Mouse (Mus musculus) neural tube, embryonic 14.5 days (tissue): Measurements from ENCODE around the gene Fkbp1a. TPM values are rescaled to one million over a fixed set of nuclear protein-coding genes. Genes with fewer than 3 reads are reported as not detected.

Experiments
- ATAC-seq: fragments of 200-750 bp; cut with Nextera tagmentation; 2 replicates; pipeline ENCODE4 v1.8.0; 2017; ENCODE audit warnings: low read depth, mild to moderate bottlenecking, moderate TSS enrichment, moderate library complexity
- H3K27ac ChIP-seq: fragments of 300-500 bp; sonication (generic); 2 replicates; pipeline ENCODE4 v1.5.1; 2014; ENCODE audit warnings: low read depth, mild to moderate bottlenecking, control low read depth, low read length, moderate library complexity, mixed read lengths
- H3K27me3 ChIP-seq: fragments of 300-500 bp; sonication (generic); 2 replicates; pipeline ENCODE4 v1.6.1; 2014; ENCODE audit warnings: low read length; ENCODE audit not compliant: control insufficient read depth, insufficient read depth
- H3K36me3 ChIP-seq: fragments of 300-500 bp; sonication (generic); 2 replicates; pipeline ENCODE4 v1.6.1; 2014; ENCODE audit warnings: low read length, mixed read lengths; ENCODE audit not compliant: control insufficient read depth, insufficient read depth
- H3K4me1 ChIP-seq: fragments of 300-500 bp; sonication (generic); 2 replicates; pipeline ENCODE4 v1.6.1; 2014; ENCODE audit warnings: low read length; ENCODE audit not compliant: control insufficient read depth, insufficient read depth
- H3K4me2 ChIP-seq: fragments of 300-500 bp; sonication (generic); 2 replicates; pipeline ENCODE4 v1.6.1; 2014; ENCODE audit warnings: mild to moderate bottlenecking, low read depth, low read length, control low read depth
- H3K4me3 ChIP-seq: fragments of 300-500 bp; sonication (generic); 2 replicates; pipeline ENCODE4 v1.5.1; 2014; ENCODE audit warnings: low read depth, low read length, control low read depth, mixed read lengths
- H3K9ac ChIP-seq: fragments of 300-500 bp; sonication (generic); replicated peaks from 2 replicates; pipeline ENCODE4 v1.6.1; 2014; ENCODE audit warnings: low read depth, mild to moderate bottlenecking, control low read depth, low read length, mixed read lengths
- H3K9me3 ChIP-seq: fragments of 300-500 bp; sonication (generic); 2 replicates; pipeline ENCODE4 v1.6.1; 2016; ENCODE audit warnings: low read length; ENCODE audit not compliant: control insufficient read depth
- WGBS: fragments of 180-500 bp; shearing (Covaris S2); extraction: QIAGEN DNeasy Blood & Tissue Kit; methylation state at CpG from one replicate; pipeline ENCODE4 v1.1.7; 2014; 5-methylcytosine and 5-hydroxymethylcytosine counted together
- polyA plus RNA-seq: library from polyadenylated mRNA; unstranded; fragments of >200 nt; fragmentation: Nextera tagmentation; extraction: Ambion mirVana; gene quantifications from 2 replicates; pipeline ENCODE4 v1.2.1, GENCODE M21; 2014

Gene Fkbp1a
- polyA plus RNA-seq, 1 experiment from 2014 or later, result 618 TPM

GRCm38 (mm10) chr2:151524324-151525041, 17.8 kb upstream of the Fkbp1a start:
- Histone ChIP-seq H3K4me1 (no peaks in the 10 kb centered on the region), H3K27me3 (no peaks in the 10 kb centered on the region), H3K27ac (no peak overlapping the region), H3K9me3 (no peaks in the 10 kb centered on the region), H3K4me3 (no peak overlapping the region), H3K4me2 (no peak overlapping the region), H3K36me3 (peaks cover 6% of the 10 kb centered on the region; the same call in 1 of the 2 replicates), H3K9ac (no peak overlapping the region)
- WGBS, result 83% methylated on average over 4 of the region's 4 CpGs
- ATAC-seq, result no peak

DNA sequence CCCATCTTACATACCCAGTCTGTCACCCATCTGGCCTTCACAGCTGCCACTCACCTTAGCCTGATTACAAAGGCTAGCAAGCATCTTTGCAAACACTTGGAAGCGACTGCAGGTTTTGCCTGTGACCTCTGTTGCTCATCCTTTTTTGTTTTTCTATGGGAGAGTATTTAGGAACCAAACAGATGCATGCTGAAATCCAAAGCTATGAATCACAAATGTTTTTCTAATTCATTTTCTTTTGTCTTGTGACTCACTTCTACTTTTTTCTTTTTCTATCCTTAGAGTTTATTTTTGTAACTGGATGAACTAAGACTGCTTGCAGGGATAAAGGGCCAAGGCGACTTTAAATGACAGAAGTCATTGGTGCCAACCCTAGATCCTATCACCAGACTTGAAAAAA, 16.8 kb upstream of the Fkbp1a start:
- no peaks in the 10 kb centered on the region for H3K9me3 ChIP-seq
- no peak for ATAC-seq
- H3K4me2 ChIP-seq, result no peak overlapping the region
- H3K27ac ChIP-seq, result no peak overlapping the region
- 78% methylated on average over 2 of the region's 2 CpGs for WGBS
- H3K4me3 ChIP-seq, result no peak overlapping the region
- peaks cover 6% of the 10 kb centered on the region; the same call in 1 of the 2 replicates for H3K36me3 ChIP-seq
- H3K27me3 ChIP-seq, result no peaks in the 10 kb centered on the region
- no peak overlapping the region for H3K9ac ChIP-seq
- H3K4me1 ChIP-seq, result no peaks in the 10 kb centered on the region

GRCm38 (mm10) chr2:151528066-151528465, 14.2 kb upstream of the Fkbp1a start:
- H3K4me2 ChIP-seq, result no peak overlapping the region
- WGBS, result 86% methylated on average over 1 of the region's 1 CpGs
- no peaks in the 10 kb centered on the region for H3K36me3 ChIP-seq
- H3K27me3 ChIP-seq, result no peaks in the 10 kb centered on the region
- no peak overlapping the region for H3K27ac ChIP-seq
- ATAC-seq, result no peak
- H3K4me3 ChIP-seq, result no peak overlapping the region
- H3K9me3 ChIP-seq, result no peaks in the 10 kb centered on the region
- no peak overlapping the region for H3K9ac ChIP-seq
- H3K4me1 ChIP-seq, result no peaks in the 10 kb centered on the region

- ATAC-seq, result no peak
- H3K4me1 ChIP-seq, result no peaks in the 10 kb centered on the region
- H3K9ac ChIP-seq, result no peak overlapping the region
- H3K9me3 ChIP-seq, result no peaks in the 10 kb centered on the region
- no peak overlapping the region for H3K27ac ChIP-seq
- H3K4me2 ChIP-seq, result no peak overlapping the region
- H3K36me3 ChIP-seq, result no peaks in the 10 kb centered on the region
- H3K27me3 ChIP-seq, result no peaks in the 10 kb centered on the region
- no peak overlapping the region for H3K4me3 ChIP-seq
Measured at GRCm38 (mm10) chr2:151529169-151529568, 13.1 kb upstream of the Fkbp1a start.

DNA sequence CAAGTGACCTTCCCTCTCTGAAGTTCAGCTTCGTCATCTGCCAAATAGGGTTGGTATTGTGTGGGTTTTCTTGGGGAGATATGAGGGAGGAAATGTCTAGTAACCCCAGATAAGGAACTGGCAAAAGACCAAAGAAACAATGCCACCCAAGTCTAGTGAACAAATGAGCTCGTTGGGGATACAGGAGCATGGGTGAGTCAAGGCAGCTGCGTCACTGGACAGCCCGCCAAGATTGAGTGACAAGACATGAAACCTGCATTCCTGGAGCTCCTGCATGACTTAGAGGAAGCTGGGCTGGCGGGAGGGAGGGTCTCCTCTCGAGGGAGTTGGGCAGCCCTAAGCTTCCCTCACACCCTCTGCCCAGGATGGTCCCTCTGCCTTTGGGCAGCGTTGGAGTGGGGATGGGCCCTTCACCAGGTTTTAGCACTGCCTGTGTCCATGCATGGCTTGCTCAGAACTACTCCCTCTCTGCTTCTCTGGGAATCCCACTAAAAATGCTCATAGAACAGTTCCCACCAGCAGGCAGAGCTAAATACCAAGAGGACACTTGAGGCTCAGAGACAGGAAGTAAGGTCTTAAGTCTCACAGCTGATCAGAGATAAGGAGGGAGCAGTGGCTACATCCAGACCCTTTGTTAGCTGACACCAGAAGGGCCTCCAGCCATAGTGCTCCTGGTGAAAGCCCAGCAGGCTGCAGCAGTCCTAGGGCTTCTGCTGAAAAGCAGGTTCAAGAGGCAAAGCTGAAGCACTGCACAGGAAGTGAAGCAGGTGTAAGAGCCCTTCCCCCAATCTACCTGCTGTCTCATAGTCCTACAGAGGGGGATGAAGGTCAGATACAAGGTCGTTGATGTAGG, 11.7 kb upstream of the Fkbp1a start:
- no peak overlapping the region for H3K9ac ChIP-seq
- H3K4me2 ChIP-seq, result no peak overlapping the region
- H3K36me3 ChIP-seq, result no peaks in the 10 kb centered on the region
- no peaks in the 10 kb centered on the region for H3K27me3 ChIP-seq
- no peaks in the 10 kb centered on the region for H3K9me3 ChIP-seq
- no peak overlapping the region for H3K4me3 ChIP-seq
- no peak for ATAC-seq
- no peak overlapping the region for H3K27ac ChIP-seq
- WGBS, result 68% methylated on average over 8 of the region's 8 CpGs
- no peaks in the 10 kb centered on the region for H3K4me1 ChIP-seq

GRCm38 (mm10) chr2:151533632-151534031, 8.7 kb upstream of the Fkbp1a start:
- H3K4me2 ChIP-seq, result no peak overlapping the region
- H3K4me1 ChIP-seq, result no peaks in the 10 kb centered on the region
- no peak overlapping the region for H3K27ac ChIP-seq
- no peaks in the 10 kb centered on the region for H3K27me3 ChIP-seq
- no peak overlapping the region for H3K9ac ChIP-seq
- no peak for ATAC-seq
- H3K4me3 ChIP-seq, result no peak overlapping the region
- no peaks in the 10 kb centered on the region for H3K9me3 ChIP-seq
- H3K36me3 ChIP-seq, result no peaks in the 10 kb centered on the region
- 85% methylated on average over 6 of the region's 6 CpGs for whole genome bisulfite sequencing

DNA sequence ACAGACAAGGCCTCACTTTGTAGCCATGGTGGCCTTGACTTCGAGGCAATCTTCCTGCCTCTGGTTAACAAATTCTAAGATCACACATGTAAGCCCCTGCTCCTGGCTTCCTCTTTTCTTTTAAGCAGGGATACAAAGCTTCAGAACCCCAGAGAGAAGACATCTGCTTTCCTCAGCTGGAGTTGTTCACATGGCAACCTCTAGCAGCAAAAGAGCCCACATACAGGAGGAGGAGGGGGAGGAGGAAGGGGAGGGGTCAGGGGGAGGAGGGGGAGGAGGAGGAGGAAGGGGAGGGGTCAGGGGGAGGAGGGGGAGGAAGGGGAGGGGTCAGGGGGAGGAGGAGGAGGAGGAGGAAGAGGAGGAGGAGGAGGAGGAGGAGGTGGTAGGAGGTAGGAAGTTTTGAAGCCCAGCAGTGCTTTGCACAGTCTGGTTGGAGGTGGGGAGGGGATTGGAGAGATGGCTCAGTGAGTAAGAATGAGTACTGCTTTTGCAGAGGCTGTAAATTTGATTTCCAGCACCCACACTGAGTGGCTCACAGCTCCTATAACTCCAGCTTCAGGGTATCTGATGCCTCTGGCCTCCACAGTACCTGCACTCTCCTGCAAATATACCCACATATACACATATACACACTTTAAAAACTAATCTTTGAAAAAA, 6.2 kb upstream of the Fkbp1a start:
- no peaks in the 10 kb centered on the region for H3K27me3 ChIP-seq
- H3K36me3 ChIP-seq, result no peaks in the 10 kb centered on the region
- 0 out of 2 replicates have a peak overlapping the region, but pooled peaks have one; percentile 28 for H3K27ac ChIP-seq
- no peaks in the 10 kb centered on the region for H3K9me3 ChIP-seq
- no peak overlapping the region for H3K9ac ChIP-seq
- 23% methylated on average over 1 of the region's 1 CpGs for WGBS
- no peaks in the 10 kb centered on the region for H3K4me1 ChIP-seq
- peak; percentile 71 for ATAC-seq
- no peak overlapping the region for H3K4me2 ChIP-seq
- H3K4me3 ChIP-seq, result no peak overlapping the region

DNA sequence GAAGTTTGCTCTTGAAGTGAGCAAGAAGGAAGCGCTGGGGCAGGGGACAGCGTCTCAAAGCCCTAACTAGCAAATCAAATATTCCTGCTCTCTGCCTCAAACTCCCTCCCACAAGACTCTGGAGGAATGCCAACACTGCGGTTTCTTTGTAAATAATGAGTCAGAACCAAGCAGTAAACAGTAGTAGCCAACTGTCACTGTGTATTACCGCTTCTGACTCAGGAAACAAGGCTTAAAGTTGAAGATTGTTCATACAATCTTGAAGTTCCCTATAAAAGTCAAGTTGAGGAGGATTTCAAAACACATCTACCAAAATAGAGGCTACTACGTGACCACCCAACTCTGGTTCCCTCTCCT, 5.7 kb upstream of the Fkbp1a start:
- Histone ChIP-seq H3K4me1 (peaks cover 3% of the 10 kb centered on the region), H3K4me3 (no peak overlapping the region), H3K27ac (0 out of 2 replicates have a peak overlapping the region, but pooled peaks have one; percentile 28), H3K4me2 (no peak overlapping the region), H3K36me3 (no peaks in the 10 kb centered on the region), H3K9ac (no peak overlapping the region), H3K27me3 (no peaks in the 10 kb centered on the region), H3K9me3 (no peaks in the 10 kb centered on the region)
- 72% methylated on average over 5 of the region's 5 CpGs for WGBS
- no peak for ATAC-seq

- WGBS, result 67% methylated on average over 4 of the region's 4 CpGs
Measured at GRCm38 (mm10) chr2:151538646-151539045, 3.6 kb upstream of the Fkbp1a start.

More at GRCm38 (mm10) chr2:151538646-151539045, 3.6 kb upstream of the Fkbp1a start:
- Histone ChIP-seq H3K9ac (no peak overlapping the region), H3K4me2 (no peak overlapping the region), H3K4me3 (no peak overlapping the region), H3K9me3 (no peaks in the 10 kb centered on the region), H3K27me3 (no peaks in the 10 kb centered on the region), H3K27ac (no peak overlapping the region), H3K36me3 (no peaks in the 10 kb centered on the region), H3K4me1 (peaks cover 9% of the 10 kb centered on the region)
- ATAC-seq, result no peak
